Mouse (Mus musculus) splenic B cell, adult 2 months (primary cell): Measurements from ENCODE around the gene Gm45785.

Source experiments
- DNase-seq: peaks from one replicate; pipeline ENCODE4 v3.0.0-alpha.2; 2011; ENCODE audit warnings: low read depth, low spot score
- H3K27me3 ChIP-seq: 2 replicates; pipeline ENCODE4 v1.6.1; 2012; ENCODE audit warnings: mild to moderate bottlenecking, low read length, moderate library complexity, mixed read lengths; ENCODE audit not compliant: control insufficient read depth, poor library complexity, insufficient read depth, severe bottlenecking
- H3K36me3 ChIP-seq: 2 replicates; pipeline ENCODE4 v1.6.1; 2012; ENCODE audit warnings: mild to moderate bottlenecking, low read length, moderate library complexity, mixed read lengths; ENCODE audit not compliant: control insufficient read depth, poor library complexity, insufficient read depth, severe bottlenecking

Gm45785 gene

DNA sequence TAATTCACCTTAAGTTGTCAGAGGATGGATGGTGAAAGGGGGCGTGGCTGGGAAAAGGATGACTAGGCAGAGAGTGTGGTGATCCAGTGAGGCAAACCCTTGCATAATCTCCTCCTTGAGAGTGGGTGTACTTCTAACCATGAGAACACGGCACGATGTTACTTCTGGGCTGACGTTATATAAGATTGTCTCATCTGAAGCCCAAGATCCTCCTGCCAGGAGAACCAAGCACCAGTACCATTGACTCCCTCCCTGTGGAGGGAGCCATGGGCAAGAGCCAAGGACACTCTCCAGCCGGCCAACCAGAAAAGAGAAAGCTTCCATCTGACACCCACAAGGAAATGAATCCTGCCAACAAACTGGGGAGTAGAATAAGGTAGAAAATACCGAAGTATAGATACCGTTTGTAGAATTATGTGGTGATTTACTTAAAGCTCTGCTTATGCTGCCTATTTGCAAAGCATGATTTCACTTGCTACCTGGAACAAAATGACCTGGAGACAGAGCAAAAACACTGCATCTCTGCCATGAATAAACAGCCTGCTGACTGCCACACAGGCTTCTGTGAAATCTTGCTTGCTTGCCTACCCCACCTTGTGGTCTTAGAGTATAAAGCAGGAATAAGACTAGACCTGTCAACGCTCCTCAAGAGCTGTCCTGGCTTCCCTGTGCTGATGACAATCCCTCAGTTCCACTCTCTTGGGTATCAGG lies 27.8 kb downstream of the Gm45785 start:
- peak; percentile 13 for DNase-seq
- H3K27me3 ChIP-seq, result no peaks in the 10 kb centered on the region

DNA sequence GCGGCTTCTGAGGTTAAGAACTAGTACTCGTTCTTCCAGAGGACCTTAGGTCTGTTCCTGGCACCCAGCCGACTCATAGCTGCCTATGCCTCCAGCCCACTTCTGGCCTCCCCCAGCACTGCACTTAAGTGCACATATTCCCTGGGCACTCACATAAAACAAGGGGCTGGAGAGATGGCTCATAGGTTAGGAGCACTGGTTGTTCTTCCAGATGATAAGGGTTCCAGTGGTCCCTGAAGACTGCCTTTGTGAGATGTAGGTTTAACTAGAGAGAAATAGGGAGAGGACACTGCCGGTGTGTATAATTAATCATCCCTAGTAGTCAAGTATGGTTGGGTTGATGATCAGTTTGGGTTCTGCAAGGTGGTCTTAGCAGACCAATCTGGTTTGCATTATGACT lies 33.4 kb downstream of the Gm45785 start:
- H3K36me3 ChIP-seq, result no peaks in the 10 kb centered on the region
- 0 out of 2 replicates have a peak, but pooled peaks cover 1% of the 10 kb centered on the region for H3K27me3 ChIP-seq
- no peak for DNase-seq

More for the DNA sequence above, 27.8 kb downstream of the Gm45785 start:
- H3K36me3 ChIP-seq, result no peaks in the 10 kb centered on the region

DNA sequence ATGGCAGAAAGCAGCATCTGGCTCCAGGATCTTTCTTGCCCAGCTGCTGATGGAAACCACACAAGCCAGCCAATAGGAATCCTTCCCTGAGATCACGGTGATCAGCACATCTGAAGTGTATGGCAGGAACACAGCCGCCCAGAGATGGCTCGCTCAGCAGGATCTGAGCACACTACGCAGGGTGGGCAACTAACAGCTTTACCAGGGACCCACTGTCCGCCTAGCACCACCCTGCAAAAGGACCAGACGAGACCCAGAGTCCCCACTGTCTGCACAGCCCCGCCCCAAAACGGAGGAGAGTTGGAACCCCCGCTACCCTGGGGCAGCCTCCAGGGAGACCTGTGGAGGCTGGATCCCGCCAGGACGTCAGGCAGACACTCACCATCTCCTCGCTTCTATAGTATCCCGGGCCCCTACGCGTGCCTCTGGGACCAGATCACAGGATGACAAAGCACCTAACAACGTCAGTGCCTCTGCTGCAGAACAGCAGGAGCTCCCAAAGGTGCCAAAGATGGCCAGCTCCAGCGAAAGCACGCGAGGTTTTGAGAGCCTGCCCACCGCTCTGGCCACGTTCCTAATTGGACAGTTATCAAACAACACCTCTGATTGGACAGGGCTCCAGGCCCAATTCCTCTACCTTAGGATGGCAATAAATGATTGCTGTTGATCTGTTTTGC lies 34.3 kb downstream of the Gm45785 start, which contains the start of gene Zfp941:
TSS of gene Zfp941 (minus strand) at position 526 of the 677 bp plus-strand sequence.
- Histone ChIP-seq H3K36me3 (no peaks in the 10 kb centered on the region), H3K27me3 (0 out of 2 replicates have a peak, but pooled peaks cover 1% of the 10 kb centered on the region)
- no peak for DNase-seq

DNA sequence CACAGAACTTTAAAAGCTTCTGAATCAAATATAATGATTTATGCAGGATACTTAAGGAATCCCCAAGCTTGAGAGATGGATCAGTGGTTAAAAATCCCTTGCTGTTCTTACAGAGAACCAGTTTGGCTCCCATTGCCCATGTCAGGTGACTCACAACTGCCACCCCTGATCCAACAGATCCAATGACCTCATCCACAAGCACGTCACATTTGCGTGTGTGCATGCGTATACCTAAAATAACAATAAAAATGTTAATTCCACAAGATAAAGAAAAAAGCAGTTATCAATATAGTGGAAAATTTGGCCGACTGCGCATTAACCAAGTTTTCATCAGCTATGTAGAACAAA lies 34.9 kb downstream of the Gm45785 start:
- Histone ChIP-seq H3K36me3 (no peaks in the 10 kb centered on the region), H3K27me3 (0 out of 2 replicates have a peak, but pooled peaks cover 1% of the 10 kb centered on the region)
- no peak for DNase-seq

DNA sequence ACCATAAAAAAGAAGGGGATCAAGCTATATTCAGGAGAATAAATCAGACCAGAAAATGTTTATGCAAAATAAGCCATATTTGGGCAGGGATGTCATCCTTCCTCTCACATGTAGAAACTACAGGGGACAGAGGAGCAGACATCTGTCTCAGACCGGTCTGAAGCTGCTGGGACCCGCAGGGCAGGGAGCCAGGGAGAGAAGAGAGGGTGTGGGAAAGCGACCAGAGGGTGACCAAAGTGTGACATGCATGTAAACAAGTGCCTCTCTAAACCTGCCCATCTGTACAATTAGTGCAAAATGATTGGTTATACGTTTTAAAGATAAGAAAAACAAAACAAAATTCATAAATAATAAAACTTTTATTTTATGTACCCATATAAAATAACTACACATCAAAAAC lies 36.0 kb downstream of the Gm45785 start:
- H3K36me3 ChIP-seq, result no peaks in the 10 kb centered on the region
- no peak for DNase-seq

DNA sequence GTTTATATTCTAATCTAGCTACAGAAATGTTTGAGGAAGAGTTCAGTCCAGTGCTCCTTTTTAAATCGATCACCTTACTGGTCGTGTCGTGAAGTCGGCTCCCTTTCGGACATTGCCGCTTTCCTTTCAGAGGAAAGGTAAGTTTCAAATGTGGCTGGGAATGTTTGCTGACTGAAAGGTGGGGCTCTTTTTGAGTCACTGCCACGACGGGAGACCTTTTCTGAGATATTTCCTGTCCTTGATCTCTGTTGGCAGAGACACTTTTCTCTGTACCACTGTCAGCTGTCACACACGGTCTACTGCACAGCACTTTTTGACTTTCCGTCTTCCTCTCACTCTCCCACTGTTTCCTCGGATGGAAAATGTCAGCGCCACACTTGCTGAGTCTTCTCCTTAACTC lies 43.3 kb downstream of the Gm45785 start:
- Histone ChIP-seq H3K36me3 (no peaks in the 10 kb centered on the region), H3K27me3 (no peaks in the 10 kb centered on the region)
- DNase-seq, result no peak

More for the DNA sequence above, 36.0 kb downstream of the Gm45785 start:
- H3K27me3 ChIP-seq, result 0 out of 2 replicates have a peak, but pooled peaks cover 1% of the 10 kb centered on the region

DNA sequence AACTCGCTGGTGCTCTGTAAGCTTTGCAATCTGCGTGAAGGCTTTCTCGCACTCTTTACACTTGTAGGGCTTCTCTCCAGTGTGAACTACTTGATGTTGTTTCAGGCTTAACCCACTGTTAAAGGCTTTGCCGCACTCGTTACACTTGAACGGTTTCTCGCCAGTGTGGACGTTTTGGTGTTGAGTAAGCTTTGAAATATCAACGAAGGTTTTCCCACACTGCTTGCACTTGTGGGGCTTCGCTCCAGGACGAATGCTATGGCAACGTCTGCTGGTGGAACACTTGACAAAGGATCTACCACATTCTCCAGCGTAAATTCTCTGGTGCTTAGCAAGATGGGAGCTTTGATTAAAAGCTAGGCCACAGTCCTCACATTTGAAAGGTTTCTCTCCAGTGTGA lies 44.4 kb downstream of the Gm45785 start:
- no peak for DNase-seq
- Histone ChIP-seq H3K27me3 (no peaks in the 10 kb centered on the region), H3K36me3 (no peaks in the 10 kb centered on the region)

DNA sequence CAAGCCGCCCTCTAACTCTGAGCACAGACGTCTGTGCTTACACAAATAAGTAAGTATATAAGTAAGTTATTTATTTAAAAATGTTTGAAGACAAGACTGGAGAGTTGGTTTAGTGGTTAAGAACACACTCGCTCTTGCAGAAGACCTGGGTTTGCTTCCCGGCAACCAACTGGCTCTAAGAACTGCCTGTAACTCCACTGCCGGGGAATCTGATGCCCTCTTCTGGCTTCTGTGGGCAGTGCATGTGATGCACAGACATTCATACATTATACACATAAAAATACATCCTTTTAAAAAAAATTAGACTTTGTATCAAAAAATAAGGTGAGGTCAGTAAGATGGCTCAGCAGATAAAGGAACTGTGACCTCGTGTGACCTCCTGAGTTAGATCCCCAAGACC lies 45.6 kb downstream of the Gm45785 start:
- H3K27me3 ChIP-seq, result no peaks in the 10 kb centered on the region
- no peaks in the 10 kb centered on the region for H3K36me3 ChIP-seq
- DNase-seq, result peak; percentile 19

DNA sequence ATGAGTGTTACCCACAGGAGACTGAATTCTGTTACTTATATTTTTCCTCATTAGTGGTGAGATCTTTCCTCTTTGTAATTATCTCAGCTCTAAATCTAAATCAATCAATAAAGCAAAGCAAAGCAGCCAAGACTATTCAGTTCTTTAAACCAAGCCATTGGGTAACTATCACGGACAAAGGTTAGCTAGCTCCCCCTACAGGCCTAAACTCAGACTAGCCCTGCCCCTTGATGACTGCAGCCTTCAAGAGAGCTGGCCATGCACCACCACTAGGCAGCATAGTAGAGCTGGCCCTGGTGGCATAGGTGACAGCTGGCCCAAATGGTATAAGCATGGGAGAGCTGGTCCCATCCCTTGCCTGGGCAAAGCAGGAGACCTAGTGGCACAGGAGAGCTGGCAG lies 50.4 kb downstream of the Gm45785 start:
- H3K27me3 ChIP-seq, result no peaks in the 10 kb centered on the region
- no peaks in the 10 kb centered on the region for H3K36me3 ChIP-seq
- DNase-seq, result peak; percentile 44

DNA sequence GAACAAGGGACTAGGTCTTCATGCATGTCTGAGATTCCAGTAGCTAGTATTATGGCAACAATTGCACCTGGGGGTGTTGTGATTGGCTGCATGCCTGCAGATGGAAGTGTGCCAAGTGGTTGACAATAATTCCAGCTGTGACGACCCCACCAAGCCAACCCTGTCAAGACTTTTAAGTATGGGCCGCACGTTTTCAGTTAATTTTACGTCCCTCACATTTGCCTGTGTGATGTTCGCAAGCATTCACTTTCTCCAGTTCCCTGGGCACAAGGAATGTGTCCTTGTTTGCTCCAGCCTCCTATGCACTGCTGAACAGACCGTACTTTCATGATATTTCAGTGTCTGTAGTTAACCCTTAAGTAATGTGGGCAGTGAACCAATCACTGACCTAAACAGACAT lies 53.5 kb downstream of the Gm45785 start:
- Histone ChIP-seq H3K36me3 (no peaks in the 10 kb centered on the region), H3K27me3 (no peaks in the 10 kb centered on the region)
- DNase-seq, result no peak

DNA sequence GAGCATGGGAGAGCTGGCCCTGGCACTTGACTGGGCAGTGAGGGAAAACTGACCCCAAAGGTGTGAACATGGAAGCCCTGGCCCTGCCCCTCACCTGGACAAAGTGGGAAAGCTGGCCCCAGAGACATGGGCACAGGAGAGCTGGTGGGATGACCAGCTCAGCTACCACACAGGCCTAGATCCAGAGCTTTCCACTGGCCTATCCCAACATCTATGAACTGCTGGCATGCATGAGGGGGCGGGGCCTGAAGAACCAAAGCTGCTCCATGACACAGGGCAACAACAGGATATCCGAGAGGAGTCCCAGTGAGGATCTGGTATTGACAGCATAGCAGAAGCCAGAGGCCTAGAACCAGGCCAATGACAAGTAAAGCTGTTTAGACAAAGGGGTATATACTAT lies 57.9 kb downstream of the Gm45785 start:
- no peak for DNase-seq
- H3K36me3 ChIP-seq, result no peaks in the 10 kb centered on the region
- H3K27me3 ChIP-seq, result no peaks in the 10 kb centered on the region

DNA sequence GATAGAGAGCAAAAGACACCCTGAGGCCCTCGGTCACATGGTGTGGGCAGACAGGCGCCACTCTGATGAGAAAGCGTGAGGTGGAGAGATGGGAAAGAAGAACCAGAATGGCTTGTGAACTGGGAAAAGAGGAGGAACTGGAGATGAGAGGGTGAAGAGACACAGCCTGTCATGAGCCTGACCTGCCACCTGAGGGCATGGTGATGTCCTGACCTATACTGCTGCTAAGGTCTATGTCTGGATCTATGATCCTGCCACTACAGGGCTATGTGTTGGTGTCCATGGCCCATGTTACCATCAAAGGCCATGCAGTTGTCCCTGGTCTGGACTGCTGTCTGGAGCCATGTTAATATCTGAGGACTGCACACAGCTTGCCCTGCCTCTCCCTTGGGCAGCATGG lies 58.5 kb downstream of the Gm45785 start:
- H3K36me3 ChIP-seq, result no peaks in the 10 kb centered on the region
- no peaks in the 10 kb centered on the region for H3K27me3 ChIP-seq
- no peak for DNase-seq

DNA sequence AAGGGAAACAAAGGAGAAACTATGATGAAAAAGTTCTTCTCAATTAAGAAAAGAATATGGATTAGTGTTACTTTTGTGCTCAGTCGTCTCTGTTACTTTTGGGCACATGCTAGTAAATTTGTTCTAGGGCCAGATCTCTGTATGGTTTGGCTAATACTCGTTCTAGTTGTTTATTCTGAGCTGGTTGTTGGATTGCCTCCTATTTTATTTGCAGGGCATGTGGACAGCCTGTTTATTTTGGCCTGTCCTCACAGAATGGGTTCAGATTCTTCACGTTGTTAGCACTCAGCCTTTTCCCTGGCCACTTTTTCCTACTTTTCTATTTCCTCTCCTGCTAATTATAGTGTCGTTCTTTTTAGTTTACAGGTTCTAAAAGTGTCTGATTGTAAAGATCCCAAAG lies 62.6 kb downstream of the Gm45785 start:
- Histone ChIP-seq H3K36me3 (no peaks in the 10 kb centered on the region), H3K27me3 (no peaks in the 10 kb centered on the region)
- DNase-seq, result no peak

DNA sequence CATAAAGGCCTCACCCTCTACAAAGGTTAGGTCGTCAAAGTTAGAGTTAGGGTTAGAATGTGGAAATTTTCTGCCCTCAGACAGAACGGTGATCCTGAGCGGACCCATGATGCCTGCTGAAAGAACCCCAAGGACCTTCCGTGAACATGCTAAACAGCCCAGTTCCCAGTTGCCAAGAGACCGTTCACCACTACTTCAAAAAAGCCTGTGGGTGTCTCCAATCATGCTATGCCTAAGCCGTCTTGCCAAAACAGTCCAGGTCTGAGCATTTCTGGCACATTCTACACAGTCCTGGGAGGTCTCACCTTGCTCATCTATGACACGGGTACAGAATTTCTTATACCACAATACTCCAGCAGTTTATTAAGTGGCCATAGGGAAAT lies 68.1 kb downstream of the Gm45785 start:
- DNase-seq, result no peak
- H3K36me3 ChIP-seq, result no peaks in the 10 kb centered on the region
- no peaks in the 10 kb centered on the region for H3K27me3 ChIP-seq

DNA sequence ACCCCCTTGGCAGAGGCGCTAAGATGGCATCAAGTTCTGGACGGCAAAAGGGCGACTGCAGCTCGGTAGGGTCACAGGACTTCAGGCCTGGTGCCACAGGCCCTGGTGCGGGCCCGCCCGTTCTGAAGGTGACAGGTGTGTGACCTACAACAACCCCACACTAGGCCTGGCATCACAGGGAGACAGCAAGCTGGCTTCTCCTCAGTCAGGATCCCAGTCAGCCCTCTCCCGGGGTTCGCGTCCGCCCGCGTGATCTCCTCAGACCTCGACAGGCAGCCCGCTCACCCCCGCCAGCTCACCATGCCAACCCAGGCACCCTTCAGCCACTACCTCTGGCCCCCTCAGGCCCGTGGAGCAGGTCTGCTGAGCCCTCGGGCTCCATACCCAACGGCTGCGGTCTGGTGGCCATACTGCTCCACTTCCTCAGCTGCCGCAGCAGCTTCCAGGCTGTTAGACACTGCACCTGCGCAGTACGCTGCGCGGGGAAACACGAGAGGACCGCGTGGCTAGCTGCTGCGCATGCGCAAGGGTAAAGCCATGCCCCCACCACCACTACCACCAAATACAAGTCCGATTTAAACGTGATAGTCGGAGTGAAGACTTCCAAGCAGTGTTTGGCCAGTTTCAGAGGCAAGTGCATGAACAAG lies 68.6 kb downstream of the Gm45785 start, which contains the start of gene Syce1:
TSS of gene Syce1 (minus strand) at position 447 of the 647 bp plus-strand sequence.
- Histone ChIP-seq H3K36me3 (no peaks in the 10 kb centered on the region), H3K27me3 (no peaks in the 10 kb centered on the region)
- DNase-seq, result no peak
